Mouse (Mus musculus) G1E (cell line): ENCODE data around the gene Mthfs.

Experiments
- CTCF ChIP-seq: IDR thresholded peaks from 2 replicates; pipeline ENCODE4 v1.5.1; 2012; ENCODE audit warnings: low read depth, low read length, inconsistent platforms, mixed read lengths
- GATA1 ChIP-seq: IDR thresholded peaks from 2 replicates; pipeline ENCODE4 v1.6.1; 2012; ENCODE audit warnings: borderline replicate concordance, low read length, inconsistent platforms, mixed read lengths
- POLR2AphosphoS5 ChIP-seq: IDR thresholded peaks from 2 replicates; pipeline ENCODE4 v1.6.1; 2012; ENCODE audit warnings: low read depth, low read length, inconsistent platforms; ENCODE audit not compliant: insufficient replicate concordance

GRCm38 (mm10) chr9:89273766-89274165 lies 63.3 kb downstream of the Mthfs start:
- TF ChIP-seq GATA1: no peak
- TF ChIP-seq CTCF: no peak
- TF ChIP-seq POLR2AphosphoS5: no peak
